Mouse (Mus musculus) MEL (cell line): Measurements from ENCODE around the gene Tprg. TPM values are rescaled to one million over a fixed set of nuclear protein-coding genes. Genes with fewer than 3 reads are reported as not detected.

ENCODE experiments used
- DNase-seq: peaks from one replicate; pipeline ENCODE4 v3.0.0; 2011; ENCODE audit warnings: low read depth, low spot score
- H3K27ac ChIP-seq: 2 replicates; pipeline ENCODE4 v1.5.1; 2012; ENCODE audit warnings: low read depth, mild to moderate bottlenecking, control low read depth, low read length, moderate library complexity; ENCODE audit not compliant: control insufficient read depth
- H3K27me3 ChIP-seq, 2 experiments: fragments of 150-350 bp in 1 of 2; sonication (generic) in 1 of 2; 2 replicates each; pipeline ENCODE4 v1.6.1; 2012; ENCODE audit warnings: low read length in 2 of 2, mild to moderate bottlenecking in 2 of 2, improper control_type of control experiment in 1 of 2, moderate library complexity in 1 of 2; ENCODE audit not compliant: insufficient read depth in 2 of 2, control insufficient read depth in 1 of 2
- H3K36me3 ChIP-seq, 2 experiments: 2 replicates each; pipeline ENCODE4 v1.6.1; 2012 to 2014; ENCODE audit warnings: low read length in 2 of 2, improper control_type of control experiment in 1 of 2, inconsistent platforms in 1 of 2, mild to moderate bottlenecking in 1 of 2; ENCODE audit not compliant: insufficient read depth in 2 of 2, control insufficient read depth in 1 of 2
- H3K4me1 ChIP-seq, 2 experiments: fragments of 150-350 bp in 1 of 2; sonication (generic) in 1 of 2; 2 replicates each; pipeline ENCODE4 v1.6.1; 2012; ENCODE audit warnings: low read length in 2 of 2, improper control_type of control experiment in 1 of 2, mild to moderate bottlenecking in 1 of 2; ENCODE audit not compliant: insufficient read depth in 2 of 2, control insufficient read depth in 1 of 2
- H3K4me3 ChIP-seq, 2 experiments: fragments of 150-350 bp in 1 of 2; sonication (generic) in 1 of 2; 2 replicates each; pipeline ENCODE4 v1.5.1; 2012; ENCODE audit warnings: low read depth in 2 of 2, low read length in 2 of 2, mild to moderate bottlenecking in 2 of 2, moderate library complexity in 2 of 2, control low read depth in 1 of 2, improper control_type of control experiment in 1 of 2; ENCODE audit not compliant: control insufficient read depth in 1 of 2, insufficient read depth in 1 of 2
- H3K79me2 ChIP-seq: 2 replicates; pipeline ENCODE4 v1.6.1; 2012; ENCODE audit warnings: mild to moderate bottlenecking, low read length, moderate library complexity; ENCODE audit not compliant: control insufficient read depth, poor library complexity, insufficient read depth
- H3K9ac ChIP-seq: 2 replicates; pipeline ENCODE4 v1.6.1; 2012; ENCODE audit warnings: low read depth, mild to moderate bottlenecking, control low read depth, low read length, moderate library complexity; ENCODE audit not compliant: control insufficient read depth, poor library complexity, severe bottlenecking
- H3K9me3 ChIP-seq: fragments of 150-350 bp; sonication (generic); replicated peaks from 2 replicates; pipeline ENCODE4 v1.6.1; 2012; ENCODE audit warnings: mild to moderate bottlenecking, low read length, improper control_type of control experiment, moderate library complexity; ENCODE audit not compliant: insufficient read depth
- BHLHE40 ChIP-seq: IDR thresholded peaks from 2 replicates; pipeline ENCODE4 v1.6.1; 2012; ENCODE audit warnings: low read depth, mild to moderate bottlenecking, inconsistent platforms, low read length, improper control_type of control experiment, borderline replicate concordance
- CHD2 ChIP-seq: IDR thresholded peaks from 2 replicates; pipeline ENCODE4 v1.6.1; 2011; ENCODE audit warnings: low read length, improper control_type of control experiment
- ELF1 ChIP-seq: IDR thresholded peaks from 2 replicates; pipeline ENCODE4 v1.6.1; 2014; ENCODE audit warnings: low read depth, mild to moderate bottlenecking, inconsistent platforms, low read length, improper control_type of control experiment, moderate library complexity
- EP300 ChIP-seq, 2 experiments: IDR thresholded peaks; 2 replicates each; pipeline ENCODE4 v1.6.1; 2011; ENCODE audit warnings: improper control_type of control experiment in 2 of 2, low read length in 2 of 2, low read depth in 1 of 2, mild to moderate bottlenecking in 1 of 2
- ETS1 ChIP-seq: IDR thresholded peaks from 2 replicates; pipeline ENCODE4 v1.6.1; 2012; ENCODE audit warnings: low read depth, mild to moderate bottlenecking, inconsistent platforms, low read length, improper control_type of control experiment, moderate library complexity
- JUND ChIP-seq: IDR thresholded peaks from 2 replicates; pipeline ENCODE4 v1.6.1; 2011; ENCODE audit warnings: low read depth, mild to moderate bottlenecking, improper control_type of control experiment, low read length
- MAFK ChIP-seq: IDR thresholded peaks from 2 replicates; pipeline ENCODE4 v1.6.1; 2011; ENCODE audit warnings: low read depth, mild to moderate bottlenecking, low read length, improper control_type of control experiment, borderline replicate concordance
- MAX ChIP-seq: IDR thresholded peaks from 2 replicates; pipeline ENCODE4 v1.6.1; 2011; ENCODE audit warnings: low read length, improper control_type of control experiment
- MXI1 ChIP-seq: IDR thresholded peaks from 2 replicates; pipeline ENCODE4 v1.6.1; 2011; ENCODE audit warnings: mild to moderate bottlenecking, low read depth, low read length, improper control_type of control experiment
- NELFE ChIP-seq: IDR thresholded peaks from 2 replicates; pipeline ENCODE4 v1.6.1; 2011; ENCODE audit warnings: low read depth, low read length, improper control_type of control experiment
- NRF1 ChIP-seq: IDR thresholded peaks from 2 replicates; pipeline ENCODE4 v1.6.1; 2014; ENCODE audit warnings: low read depth, mild to moderate bottlenecking, inconsistent platforms, low read length, improper control_type of control experiment, moderate library complexity; ENCODE audit not compliant: poor library complexity, insufficient read depth, severe bottlenecking
- POLR2A ChIP-seq, 2 experiments: IDR thresholded peaks; 2 replicates each; pipeline ENCODE4 v1.6.1; 2011 to 2012; ENCODE audit warnings: low read length in 2 of 2, mild to moderate bottlenecking in 2 of 2, control low read depth in 1 of 2, improper control_type of control experiment in 1 of 2, low read depth in 1 of 2, moderate library complexity in 1 of 2; ENCODE audit not compliant: control insufficient read depth in 1 of 2, insufficient read depth in 1 of 2, poor library complexity in 1 of 2
- POLR2AphosphoS2 ChIP-seq: IDR thresholded peaks from 2 replicates; pipeline ENCODE4 v1.6.1; 2011; ENCODE audit warnings: low read length, improper control_type of control experiment
- POLR2AphosphoS5 ChIP-seq: IDR thresholded peaks from 2 replicates; pipeline ENCODE4 v1.6.1; 2012; ENCODE audit warnings: low read depth, borderline replicate concordance, mild to moderate bottlenecking, inconsistent platforms, low read length, moderate library complexity, mixed read lengths
- RCOR1 ChIP-seq: IDR thresholded peaks from 2 replicates; pipeline ENCODE4 v1.6.1; 2012; ENCODE audit warnings: low read depth, mild to moderate bottlenecking, inconsistent platforms, low read length, improper control_type of control experiment
- SIN3A ChIP-seq: IDR thresholded peaks from 2 replicates; pipeline ENCODE4 v1.6.1; 2012; ENCODE audit warnings: low read length, improper control_type of control experiment, inconsistent platforms
- TBP ChIP-seq: IDR thresholded peaks from 2 replicates; pipeline ENCODE4 v1.8.0; 2011; ENCODE audit warnings: low read depth, low read length, improper control_type of control experiment
- ZC3H11A ChIP-seq: IDR thresholded peaks from 2 replicates; pipeline ENCODE4 v1.6.1; 2012; ENCODE audit warnings: low read depth, mild to moderate bottlenecking, inconsistent platforms, low read length, improper control_type of control experiment
- ZKSCAN1 ChIP-seq: IDR thresholded peaks from 2 replicates; pipeline ENCODE4 v1.6.1; 2012; ENCODE audit warnings: low read depth, mild to moderate bottlenecking, inconsistent platforms, low read length, improper control_type of control experiment, moderate library complexity
- ZMIZ1 ChIP-seq: IDR thresholded peaks from 2 replicates; pipeline ENCODE4 v1.6.1; 2012; ENCODE audit warnings: low read depth, mild to moderate bottlenecking, inconsistent platforms, low read length, improper control_type of control experiment, moderate library complexity
- ZNF384 ChIP-seq: IDR thresholded peaks from 2 replicates; pipeline ENCODE4 v1.6.1; 2012; ENCODE audit warnings: low read depth, mild to moderate bottlenecking, inconsistent platforms, low read length, improper control_type of control experiment
- polyA plus RNA-seq, 2 experiments: library from polyadenylated mRNA; stranded (reverse) in 1 of 2; unstranded in 1 of 2; fragments of >175 nt in 1 of 2; fragments of >200 nt in 1 of 2; gene quantifications; 2 replicates each; pipeline versions ENCODE4 v1.2.1 to v1.2.4; 2012; ENCODE audit warnings: low replicate concordance in 2 of 2, low read depth in 1 of 2; ENCODE audit not compliant: insufficient read length in 2 of 2, insufficient read depth in 1 of 2, missing spikeins in 1 of 2
- total RNA-seq: library from RNA; depleted of rRNA; stranded (reverse); fragments of 300-350 nt; gene quantifications from 2 replicates; pipeline ENCODE4 v1.2.3, GENCODE M21; 2012

The Tprg gene
- total and polyA plus RNA-seq, 3 experiments = not detected

DNA sequence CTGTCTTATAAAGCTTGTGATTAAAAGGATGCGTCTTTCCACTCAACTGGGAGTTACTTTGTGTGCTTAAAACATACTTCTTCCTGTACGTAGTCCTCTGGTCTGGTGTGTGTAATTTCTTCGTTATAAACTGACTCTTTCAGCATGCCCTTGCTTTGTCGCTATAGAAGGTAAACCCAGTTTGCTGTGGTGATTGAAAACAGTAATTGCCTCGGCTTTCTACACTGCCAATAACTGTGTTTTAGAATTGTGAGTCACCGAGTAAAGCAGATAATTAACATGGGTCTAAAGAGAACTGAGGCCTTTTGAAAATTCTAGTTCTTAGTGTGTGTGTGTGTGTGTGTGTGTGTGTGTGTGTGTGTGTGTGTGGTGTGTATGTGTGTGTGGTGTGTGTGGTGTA, 121.4 kb downstream of the Tprg start:
- H3K27ac ChIP-seq = no peak overlapping the region
- H3K9me3 ChIP-seq = no peaks in the 10 kb centered on the region
- H3K4me3 ChIP-seq = no peak overlapping the region
- TF ChIP-seq ZC3H11A (no peak), POLR2A (IDR thresholded peaks at IDR 0.05; ENCODE audit: control insufficient read depth in 1 of 2, insufficient read depth in 1 of 2, low read depth in 1 of 2, low read length in 2 of 2, poor library complexity in 1 of 2) (no peak), POLR2AphosphoS2 (no peak), TBP (no peak), CHD2 (no peak), BHLHE40 (no peak), ETS1 (no peak), POLR2AphosphoS5 (no peak), SIN3A (no peak), NRF1 (no peak), ELF1 (no peak), MXI1 (no peak), ZKSCAN1 (no peak), EP300 (IDR thresholded peaks at IDR 0.05; ENCODE audit: low read depth in 1 of 2, low read length in 2 of 2) (no peak), MAX (no peak), ZNF384 (no peak), RCOR1 (no peak), ZMIZ1 (no peak), JUND (no peak)
- no peaks in the 10 kb centered on the region for H3K36me3 ChIP-seq
- no peaks in the 10 kb centered on the region for H3K4me1 ChIP-seq
- H3K79me2 ChIP-seq = no peaks in the 10 kb centered on the region
- no peaks in the 10 kb centered on the region for H3K27me3 ChIP-seq
- no peak overlapping the region for H3K9ac ChIP-seq
- DNase-seq = no peak

DNA sequence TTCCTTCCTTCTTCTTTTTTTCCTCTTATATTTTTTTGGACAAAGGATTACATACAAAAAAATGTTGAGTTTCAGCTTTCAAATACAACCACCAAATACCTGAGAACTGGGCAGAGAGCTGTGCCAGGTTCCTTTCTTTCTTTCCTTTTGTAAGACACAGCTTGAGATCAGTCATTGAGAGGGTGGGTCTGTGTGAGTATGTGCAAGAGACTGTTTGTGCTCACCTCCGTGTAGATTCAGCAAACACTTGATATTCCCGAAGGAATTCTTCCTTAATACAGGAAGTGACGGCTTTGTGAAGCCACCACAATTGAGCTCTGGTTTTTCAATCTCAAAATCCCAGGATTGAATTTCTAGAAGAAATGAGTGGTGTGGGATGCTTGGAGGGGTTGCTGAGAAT, 124.7 kb downstream of the Tprg start:
- Histone ChIP-seq H3K79me2 (no peaks in the 10 kb centered on the region), H3K27me3 (no peaks in the 10 kb centered on the region), H3K4me3 (no peak overlapping the region), H3K36me3 (no peaks in the 10 kb centered on the region), H3K4me1 (no peaks in the 10 kb centered on the region), H3K9me3 (no peaks in the 10 kb centered on the region)
- TF ChIP-seq MAFK = no peak
- TF ChIP-seq ZMIZ1 = no peak
- no peak for TF ChIP-seq NELFE
- TF ChIP-seq, all 39 proteins: peak for 0
- H3K9ac ChIP-seq = no peak overlapping the region
- DNase-seq = no peak
- no peak overlapping the region for H3K27ac ChIP-seq
